Mouse (Mus musculus): ENCODE data around the gene Ttyh3.

Gene Ttyh3

DNA sequence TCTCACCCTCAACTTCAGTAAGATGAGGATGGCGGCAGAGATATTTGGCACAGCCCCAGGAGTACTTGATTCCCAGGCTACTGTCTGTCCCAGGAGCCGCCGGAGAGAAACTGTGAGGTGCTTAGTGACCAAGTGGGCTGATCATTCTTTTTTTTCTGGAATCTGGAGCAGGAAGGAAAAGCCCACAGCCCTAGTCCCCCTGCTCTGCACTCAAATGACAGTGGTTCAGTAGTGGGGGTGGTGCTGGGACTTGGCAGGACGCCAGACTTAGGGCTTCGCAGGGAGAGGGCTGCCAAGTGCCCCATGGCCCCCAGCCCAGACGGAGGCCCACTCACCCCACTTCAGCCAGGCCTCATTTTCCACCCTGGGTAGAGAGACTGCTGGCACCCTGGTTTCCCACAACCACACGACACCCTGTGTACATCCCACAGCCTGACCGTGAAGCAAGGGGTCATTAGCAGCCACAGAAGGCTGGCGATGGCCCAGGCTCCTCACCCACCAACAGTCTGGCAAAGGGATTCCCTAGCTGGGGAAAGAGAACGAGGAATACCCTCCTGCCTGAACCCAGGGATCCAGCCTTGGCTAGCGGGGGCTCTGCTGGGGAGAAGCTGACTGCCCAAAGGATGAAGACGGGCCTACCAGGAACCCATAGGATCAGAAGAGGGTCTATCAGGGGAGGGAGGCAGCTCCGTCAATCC is 861 bp downstream of the Ttyh3 start:
- H3K4me3 ChIP-seq (replicated peaks; ENCODE audit: low read length) = peak overlapping the region; percentile 89
- no peaks in the 10 kb centered on the region for H3K36me3 ChIP-seq (ENCODE audit: insufficient read depth, low read length)
- H3K27me3 ChIP-seq (ENCODE audit: insufficient read depth, low read length) = peaks cover 31% of the 10 kb centered on the region
- peaks cover 15% of the 10 kb centered on the region for H3K9me3 ChIP-seq (ENCODE audit: low read length)
- TF ChIP-seq CTCF (conservative IDR thresholded peaks at IDR 0.05; ENCODE audit: low read length) (no peak), POU5F1 (IDR thresholded peaks at IDR 0.05; ENCODE audit: borderline replicate concordance, low read length) (no peak), NANOG (IDR thresholded peaks at IDR 0.05; ENCODE audit: borderline replicate concordance, low read length) (no peak)
- peaks cover 37% of the 10 kb centered on the region for H3K4me1 ChIP-seq (replicated peaks; ENCODE audit: low read depth, low read length)

DNA sequence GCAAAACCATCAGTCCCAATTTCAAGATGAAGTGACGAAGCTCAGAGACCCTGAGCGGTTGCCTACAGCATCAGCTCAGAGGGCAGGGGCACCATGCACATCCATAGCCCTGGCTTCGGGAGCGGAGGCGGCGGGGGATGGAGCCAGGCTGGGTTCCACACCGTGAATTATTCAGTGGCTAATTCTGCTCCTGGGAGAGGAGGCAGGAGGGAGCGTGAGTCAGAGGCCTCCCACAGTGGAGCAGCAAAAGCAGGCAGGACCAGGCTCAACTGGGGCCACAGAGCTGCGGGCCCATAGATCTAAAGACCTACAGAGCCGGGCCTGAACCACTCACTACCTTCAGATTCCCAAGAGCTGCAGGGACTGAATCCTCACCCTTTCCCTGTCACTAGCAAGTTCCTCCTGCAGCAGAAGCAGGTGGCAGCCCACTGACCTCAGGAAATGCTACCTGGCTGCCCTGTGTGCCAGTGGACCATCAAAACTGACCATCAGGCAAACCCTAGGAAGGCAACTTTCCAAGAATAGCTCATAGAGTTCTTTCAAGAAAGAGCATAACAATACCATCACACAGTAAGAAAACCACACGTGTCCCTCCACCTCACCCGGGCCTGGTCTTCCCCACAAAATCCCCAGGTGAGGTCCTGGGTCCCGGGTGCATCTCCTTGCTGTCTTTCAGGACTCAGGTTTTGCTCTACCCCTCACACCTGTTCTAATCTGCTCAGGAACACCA is 1.6 kb downstream of the Ttyh3 start:
- Histone ChIP-seq H3K36me3 (ENCODE audit: insufficient read depth, low read length) (no peaks in the 10 kb centered on the region), H3K9me3 (ENCODE audit: low read length) (peaks cover 15% of the 10 kb centered on the region), H3K27me3 (ENCODE audit: insufficient read depth, low read length) (peaks cover 24% of the 10 kb centered on the region), H3K4me1 (replicated peaks; ENCODE audit: low read depth, low read length) (peaks cover 37% of the 10 kb centered on the region), H3K4me3 (replicated peaks; ENCODE audit: low read length) (no peak overlapping the region; the same call in 1 of the 2 replicates)
- TF ChIP-seq NANOG (IDR thresholded peaks at IDR 0.05; ENCODE audit: borderline replicate concordance, low read length) (no peak), CTCF (conservative IDR thresholded peaks at IDR 0.05; ENCODE audit: low read length) (no peak), POU5F1 (IDR thresholded peaks at IDR 0.05; ENCODE audit: borderline replicate concordance, low read length) (no peak)

DNA sequence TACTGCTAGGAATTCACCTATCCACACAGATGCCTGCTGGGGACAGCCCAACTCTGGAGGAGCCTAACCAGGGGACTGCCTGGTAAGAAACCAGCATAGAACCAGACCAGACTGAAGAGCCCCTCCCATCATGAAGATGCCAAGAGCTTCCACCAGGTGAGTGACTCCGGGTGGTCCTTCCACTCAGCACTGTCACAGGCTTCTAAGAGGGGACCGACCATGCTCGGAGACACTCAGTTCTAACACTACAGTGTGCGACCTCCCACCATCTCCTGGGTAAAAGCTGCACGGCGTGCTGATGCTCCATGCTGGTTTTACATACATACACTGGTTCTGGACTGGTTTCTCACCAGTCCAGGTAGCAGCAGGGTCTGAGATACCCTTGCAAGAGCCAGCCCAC is 2.7 kb downstream of the Ttyh3 start:
- peaks cover 15% of the 10 kb centered on the region for H3K9me3 ChIP-seq (ENCODE audit: low read length)
- no peak for TF ChIP-seq CTCF (conservative IDR thresholded peaks at IDR 0.05; ENCODE audit: low read length)
- no peak for TF ChIP-seq NANOG (IDR thresholded peaks at IDR 0.05; ENCODE audit: borderline replicate concordance, low read length)
- TF ChIP-seq POU5F1 (IDR thresholded peaks at IDR 0.05; ENCODE audit: borderline replicate concordance, low read length) = no peak
- peaks cover 34% of the 10 kb centered on the region for H3K4me1 ChIP-seq (replicated peaks; ENCODE audit: low read depth, low read length)
- no peaks in the 10 kb centered on the region for H3K36me3 ChIP-seq (ENCODE audit: insufficient read depth, low read length)
- H3K4me3 ChIP-seq (replicated peaks; ENCODE audit: low read length) = no peak overlapping the region
- H3K27me3 ChIP-seq (ENCODE audit: insufficient read depth, low read length) = peaks cover 15% of the 10 kb centered on the region

DNA sequence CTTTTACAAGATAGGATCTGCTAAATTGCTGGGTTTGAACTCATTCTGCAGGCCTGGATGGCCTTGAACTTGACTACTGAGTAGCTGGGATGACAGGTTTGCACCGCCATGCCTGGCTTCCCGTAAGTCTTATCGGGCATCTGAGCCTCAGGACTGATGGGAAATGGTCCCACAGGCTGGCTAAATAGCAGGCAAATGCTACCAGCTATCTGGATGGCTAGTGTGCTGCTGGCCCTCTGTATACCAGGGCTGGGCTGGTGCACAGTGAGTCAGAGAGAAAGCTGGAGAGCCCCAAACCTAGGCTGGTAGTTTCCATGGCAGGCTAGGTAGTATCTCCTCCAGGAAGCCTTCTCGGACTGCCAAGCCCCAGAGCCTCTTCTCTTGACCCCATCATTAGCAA is 3.4 kb downstream of the Ttyh3 start:
- no peak for TF ChIP-seq NANOG (IDR thresholded peaks at IDR 0.05; ENCODE audit: borderline replicate concordance, low read length)
- no peak for TF ChIP-seq CTCF (conservative IDR thresholded peaks at IDR 0.05; ENCODE audit: low read length)
- TF ChIP-seq POU5F1 (IDR thresholded peaks at IDR 0.05; ENCODE audit: borderline replicate concordance, low read length) = no peak
- Histone ChIP-seq H3K27me3 (ENCODE audit: insufficient read depth, low read length) (peaks cover 8% of the 10 kb centered on the region), H3K4me1 (replicated peaks; ENCODE audit: low read depth, low read length) (peaks cover 34% of the 10 kb centered on the region), H3K36me3 (ENCODE audit: insufficient read depth, low read length) (no peaks in the 10 kb centered on the region), H3K4me3 (replicated peaks; ENCODE audit: low read length) (no peak overlapping the region), H3K9me3 (ENCODE audit: low read length) (peaks cover 15% of the 10 kb centered on the region)

DNA sequence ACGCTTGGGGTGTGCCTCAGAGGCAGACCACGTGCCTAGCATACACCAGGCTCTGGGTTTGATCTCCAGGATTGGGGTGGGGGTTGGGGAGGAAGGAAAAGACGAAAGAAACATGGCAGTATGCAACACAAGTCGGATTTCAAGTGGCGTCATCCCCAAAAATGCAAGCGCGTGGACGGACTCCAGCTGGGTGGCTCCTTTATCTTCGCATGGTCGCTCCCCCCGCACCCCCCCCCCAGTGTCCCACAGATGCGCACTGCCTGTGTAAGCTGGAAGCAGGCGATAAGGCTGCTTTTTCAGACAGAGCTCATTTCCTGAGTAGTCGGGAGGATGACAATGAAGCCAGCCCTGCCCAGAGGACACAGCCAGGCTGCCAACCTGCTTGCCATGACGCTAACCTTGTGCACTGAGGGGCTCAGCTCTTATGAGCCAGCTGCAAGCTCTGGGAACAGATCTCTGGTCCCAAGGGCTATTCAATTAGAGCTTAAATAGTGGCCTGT is 4.1 kb downstream of the Ttyh3 start:
- H3K4me3 ChIP-seq (replicated peaks; ENCODE audit: low read length) = no peak overlapping the region
- no peak for TF ChIP-seq CTCF (conservative IDR thresholded peaks at IDR 0.05; ENCODE audit: low read length)
- no peak for TF ChIP-seq NANOG (IDR thresholded peaks at IDR 0.05; ENCODE audit: borderline replicate concordance, low read length)
- TF ChIP-seq POU5F1 (IDR thresholded peaks at IDR 0.05; ENCODE audit: borderline replicate concordance, low read length) = no peak
- H3K36me3 ChIP-seq (ENCODE audit: insufficient read depth, low read length) = no peaks in the 10 kb centered on the region
- peaks cover 15% of the 10 kb centered on the region for H3K9me3 ChIP-seq (ENCODE audit: low read length)
- peaks cover under 1% of the 10 kb centered on the region for H3K27me3 ChIP-seq (ENCODE audit: insufficient read depth, low read length)
- peaks cover 32% of the 10 kb centered on the region for H3K4me1 ChIP-seq (replicated peaks; ENCODE audit: low read depth, low read length)

DNA sequence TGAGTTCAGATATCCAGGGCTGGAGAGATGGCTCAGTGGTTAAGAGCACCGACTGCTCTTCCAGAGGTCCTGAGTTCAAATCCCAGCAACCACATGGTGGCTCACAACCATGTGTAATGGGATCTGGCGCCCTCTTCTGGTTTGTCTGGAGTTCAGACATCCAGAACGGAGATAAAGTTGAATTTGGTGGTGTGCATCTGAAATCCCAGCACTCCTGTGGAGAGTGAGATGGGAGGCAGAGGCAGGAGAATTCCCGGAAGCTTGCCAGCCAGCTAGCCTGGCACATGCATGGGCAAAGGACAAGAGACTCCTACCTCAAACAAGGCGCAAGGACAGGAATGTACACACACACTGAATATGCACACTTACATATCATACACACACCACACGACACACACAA is 4.6 kb downstream of the Ttyh3 start:
- Histone ChIP-seq H3K4me1 (replicated peaks; ENCODE audit: low read depth, low read length) (peaks cover 32% of the 10 kb centered on the region), H3K4me3 (replicated peaks; ENCODE audit: low read length) (no peak overlapping the region), H3K9me3 (ENCODE audit: low read length) (peaks cover 15% of the 10 kb centered on the region), H3K36me3 (ENCODE audit: insufficient read depth, low read length) (no peaks in the 10 kb centered on the region), H3K27me3 (ENCODE audit: insufficient read depth, low read length) (no peaks in the 10 kb centered on the region)
- TF ChIP-seq NANOG (IDR thresholded peaks at IDR 0.05; ENCODE audit: borderline replicate concordance, low read length) (no peak), POU5F1 (IDR thresholded peaks at IDR 0.05; ENCODE audit: borderline replicate concordance, low read length) (no peak), CTCF (conservative IDR thresholded peaks at IDR 0.05; ENCODE audit: low read length) (peak; percentile 25)

DNA sequence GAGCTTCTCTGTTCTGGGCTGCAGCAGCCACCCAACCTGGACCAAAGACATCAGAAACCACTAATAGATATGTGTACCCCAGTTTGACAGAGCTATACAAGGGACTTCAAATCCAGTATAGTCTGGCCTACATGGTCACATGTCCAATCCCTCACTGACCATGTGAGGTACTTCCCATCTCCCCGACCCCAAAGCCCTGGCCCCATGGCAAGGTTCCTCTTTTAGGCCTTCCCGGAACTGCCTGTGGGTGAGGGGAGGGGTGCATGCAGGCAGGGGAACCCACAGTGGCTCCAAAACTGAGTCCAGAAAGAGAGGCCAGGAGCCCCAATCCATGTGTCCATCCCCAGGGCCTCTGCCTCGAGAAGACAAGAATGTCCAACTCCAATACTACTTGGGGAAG is 6.8 kb downstream of the Ttyh3 start:
- Histone ChIP-seq H3K27me3 (ENCODE audit: insufficient read depth, low read length) (no peaks in the 10 kb centered on the region), H3K4me1 (replicated peaks; ENCODE audit: low read depth, low read length) (peaks cover 38% of the 10 kb centered on the region), H3K36me3 (ENCODE audit: insufficient read depth, low read length) (no peaks in the 10 kb centered on the region), H3K4me3 (replicated peaks; ENCODE audit: low read length) (no peak overlapping the region), H3K9me3 (ENCODE audit: low read length) (peaks cover 2% of the 10 kb centered on the region; the same call in 1 of the 2 replicates)
- no peak for TF ChIP-seq NANOG (IDR thresholded peaks at IDR 0.05; ENCODE audit: borderline replicate concordance, low read length)
- TF ChIP-seq POU5F1 (IDR thresholded peaks at IDR 0.05; ENCODE audit: borderline replicate concordance, low read length) = no peak
- no peak for TF ChIP-seq CTCF (conservative IDR thresholded peaks at IDR 0.05; ENCODE audit: low read length)

DNA sequence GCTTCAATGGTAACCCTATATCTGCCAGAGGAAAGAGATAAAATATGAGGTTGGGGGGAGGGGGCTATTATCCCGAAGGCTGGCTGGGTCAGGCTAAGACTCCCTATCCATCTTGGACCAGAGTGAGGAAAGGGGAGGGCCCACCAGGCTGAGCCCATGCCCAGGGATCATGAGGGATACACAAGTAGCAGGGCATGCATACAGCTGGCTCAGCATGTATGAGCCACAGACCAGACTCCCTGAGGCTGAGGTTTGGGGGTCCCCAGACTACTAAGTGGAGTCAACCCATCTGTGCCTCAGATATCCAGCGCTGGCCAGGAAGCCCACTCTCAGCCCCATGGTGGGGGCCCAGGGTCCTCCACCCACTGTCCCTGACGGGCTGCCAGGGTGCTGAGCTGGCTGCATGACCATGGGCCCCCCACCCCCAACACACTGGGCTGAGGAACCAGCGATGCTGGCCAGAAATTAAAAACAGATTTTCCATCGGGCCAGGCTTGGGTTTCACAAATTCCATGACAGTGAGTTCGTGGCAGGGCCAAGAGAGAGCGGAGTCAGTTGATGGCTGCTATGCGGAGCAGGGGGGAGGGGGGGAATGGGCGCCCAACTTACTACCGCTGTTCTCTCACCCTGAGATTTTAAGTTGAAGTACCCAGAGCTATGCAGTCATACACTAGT is 7.4 kb downstream of the Ttyh3 start:
- Histone ChIP-seq H3K4me3 (replicated peaks; ENCODE audit: low read length) (no peak overlapping the region), H3K36me3 (ENCODE audit: insufficient read depth, low read length) (no peaks in the 10 kb centered on the region), H3K27me3 (ENCODE audit: insufficient read depth, low read length) (no peaks in the 10 kb centered on the region), H3K9me3 (ENCODE audit: low read length) (no peaks in the 10 kb centered on the region), H3K4me1 (replicated peaks; ENCODE audit: low read depth, low read length) (peaks cover 38% of the 10 kb centered on the region)
- TF ChIP-seq POU5F1 (IDR thresholded peaks at IDR 0.05; ENCODE audit: borderline replicate concordance, low read length) (no peak), CTCF (conservative IDR thresholded peaks at IDR 0.05; ENCODE audit: low read length) (no peak), NANOG (IDR thresholded peaks at IDR 0.05; ENCODE audit: borderline replicate concordance, low read length) (no peak)
